Mouse (Mus musculus): ENCODE measurements at regions not wholly inside any gene's neighbourhood (a gene's known extent, or its start where the extent isn't known, plus 50 kb on each side); places are given as distances from the start of the nearest gene placed in this dataset.

- DNase-seq (ENCODE audit: extremely low read depth, low read depth, low spot score): no peak
Measured at GRCm38 (mm10) chr7:116847846-116848730, 343.9 kb downstream of the Nucb2 start.

GRCm38 (mm10) chr7:116853351-116853750, 349.2 kb downstream of the Nucb2 start:
- no peak for DNase-seq (ENCODE audit: extremely low read depth, low read depth, low spot score)

- no peak for DNase-seq (ENCODE audit: extremely low read depth, low read depth, low spot score)
Measured at GRCm38 (mm10) chr7:116857141-116857540, 353.0 kb downstream of the Nucb2 start.

GRCm38 (mm10) chr7:116857744-116858143, 353.6 kb downstream of the Nucb2 start:
- DNase-seq (ENCODE audit: extremely low read depth, low read depth, low spot score): no peak

GRCm38 (mm10) chr7:116882268-116882964, 378.2 kb downstream of the Nucb2 start:
- no peak for DNase-seq (ENCODE audit: extremely low read depth, low read depth, low spot score)

- DNase-seq (ENCODE audit: extremely low read depth, low read depth, low spot score): no peak
Measured at GRCm38 (mm10) chr7:116893846-116894245, 389.7 kb downstream of the Nucb2 start.

GRCm38 (mm10) chr7:116915797-116916196, 411.6 kb downstream of the Nucb2 start:
- no peak for DNase-seq (ENCODE audit: extremely low read depth, low read depth, low spot score)

GRCm38 (mm10) chr7:116917921-116918670, 413.9 kb downstream of the Nucb2 start:
- no peak for DNase-seq (ENCODE audit: extremely low read depth, low read depth, low spot score)

- DNase-seq (ENCODE audit: extremely low read depth, low read depth, low spot score): no peak
Measured at GRCm38 (mm10) chr7:116946448-116946847, 434.3 kb upstream of the Xylt1 start.

GRCm38 (mm10) chr7:116959196-116959895, 421.4 kb upstream of the Xylt1 start:
- no peak for DNase-seq (ENCODE audit: extremely low read depth, low read depth, low spot score)

- DNase-seq (ENCODE audit: extremely low read depth, low read depth, low spot score): no peak
Measured at GRCm38 (mm10) chr7:116963839-116964238, 416.9 kb upstream of the Xylt1 start.

- DNase-seq (ENCODE audit: extremely low read depth, low read depth, low spot score): no peak
Measured at GRCm38 (mm10) chr7:116991351-116991750, 389.4 kb upstream of the Xylt1 start.

- DNase-seq (ENCODE audit: extremely low read depth, low read depth, low spot score): no peak
Measured at GRCm38 (mm10) chr7:116992166-116992565, 388.6 kb upstream of the Xylt1 start.

- no peak for DNase-seq (ENCODE audit: extremely low read depth, low read depth, low spot score)
Measured at GRCm38 (mm10) chr7:116995770-116996169, 385.0 kb upstream of the Xylt1 start.

- no peak for DNase-seq (ENCODE audit: extremely low read depth, low read depth, low spot score)
Measured at GRCm38 (mm10) chr7:117003167-117003566, 377.6 kb upstream of the Xylt1 start.

GRCm38 (mm10) chr7:117018349-117018748, 362.4 kb upstream of the Xylt1 start:
- no peak for DNase-seq (ENCODE audit: extremely low read depth, low read depth, low spot score)

GRCm38 (mm10) chr7:117021716-117022115, 359.1 kb upstream of the Xylt1 start:
- no peak for DNase-seq (ENCODE audit: extremely low read depth, low read depth, low spot score)

- no peak for DNase-seq (ENCODE audit: extremely low read depth, low read depth, low spot score)
Measured at GRCm38 (mm10) chr7:117044926-117045325, 335.9 kb upstream of the Xylt1 start.

GRCm38 (mm10) chr7:117049249-117049648, 331.5 kb upstream of the Xylt1 start:
- DNase-seq (ENCODE audit: extremely low read depth, low read depth, low spot score): no peak

GRCm38 (mm10) chr7:117065771-117066170, 315.0 kb upstream of the Xylt1 start:
- DNase-seq (ENCODE audit: extremely low read depth, low read depth, low spot score): no peak

All from fat pad, adult 2 months (tissue).